Mouse (Mus musculus) myocyte (in vitro differentiated cells): ENCODE measurements at regions not wholly inside any gene's neighbourhood (a gene's known extent, or its start where the extent isn't known, plus 50 kb on each side); places are given as distances from the start of the nearest gene placed in this dataset.

Experiments
- CEBPB ChIP-seq: IDR thresholded peaks from 2 replicates; pipeline ENCODE4 v1.6.1; 2011; ENCODE audit warnings: mild to moderate bottlenecking, moderate library complexity; ENCODE audit not compliant: poor library complexity, insufficient read depth, severe bottlenecking
- E2F4 ChIP-seq: IDR thresholded peaks from one replicate; pipeline ENCODE4 v1.6.1; 2011; ENCODE audit warnings: mild to moderate bottlenecking, control low read depth, moderate library complexity; ENCODE audit not compliant: insufficient read depth
- MYOD1 ChIP-seq, 3 experiments: IDR thresholded peaks; one replicate each; pipeline ENCODE4 v1.6.1; 2011; ENCODE audit warnings: control low read depth in 2 of 3, low read depth in 2 of 3, mild to moderate bottlenecking in 2 of 3, moderate library complexity in 1 of 3; ENCODE audit not compliant: insufficient read length in 2 of 3, control insufficient read depth in 1 of 3
- POLR2A ChIP-seq: IDR thresholded peaks from one replicate; pipeline ENCODE4 v1.6.1; 2011; ENCODE audit warnings: low read depth, mild to moderate bottlenecking, control low read depth, moderate library complexity; ENCODE audit not compliant: insufficient read length
- USF1 ChIP-seq: IDR thresholded peaks from one replicate; pipeline ENCODE4 v1.6.1; 2011; ENCODE audit warnings: low read depth, mild to moderate bottlenecking, control low read depth, moderate library complexity

- TF ChIP-seq USF1, result no peak
- no peak for TF ChIP-seq MYOD1 (IDR thresholded peaks at IDR 0.05; ENCODE audit: control insufficient read depth in 1 of 3, insufficient read length in 2 of 3, low read depth in 2 of 3)
- no peak for TF ChIP-seq E2F4
- TF ChIP-seq POLR2A, result no peak
- no peak for TF ChIP-seq CEBPB
Measured at GRCm38 (mm10) chr15:33896076-33896475, 461.6 kb downstream of the 9430069I07Rik start.
